Comparison of ENCODE assay signal across 18 mouse cellular contexts in the genomic region with DNA sequence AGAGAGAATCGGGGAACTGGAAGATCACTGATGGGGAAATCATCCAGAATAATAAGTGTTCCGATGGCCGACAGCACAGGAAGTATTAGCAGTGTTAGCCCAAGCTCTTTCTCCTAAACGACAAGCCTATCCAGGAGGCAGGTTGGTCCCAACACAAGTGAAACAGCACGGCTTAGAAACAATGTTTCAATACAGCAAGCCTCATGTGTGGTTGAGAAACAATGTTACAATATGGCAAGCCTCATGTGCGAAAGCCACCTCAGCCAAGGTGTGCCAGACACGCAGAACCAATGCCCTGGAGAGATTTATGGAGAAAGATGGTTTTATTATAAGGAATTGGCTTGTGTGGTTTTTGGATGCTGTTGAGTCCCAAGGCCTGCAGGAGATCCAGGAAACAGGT. TPM values are rescaled to one million over a fixed set of nuclear protein-coding genes. Genes with fewer than 3 reads are reported as not detected.
"Had no signal": no experiment of that assay in that cellular context is flagged by ENCODE, and none has a peak within 500 bp of the region (broad histone marks: within the 10 kb centered on the region; RNA-seq: fewer than 3 reads in every experiment).

No protein-coding gene starts in this region.

- DNase-seq: retina, postnatal 1 day; right cerebral cortex, adult 18-20 months; right cerebral cortex, postnatal 14 days; right cerebral cortex, postnatal 25 days; right cerebral cortex, postnatal 4 days; spleen, adult 18-20 months; thymus, adult 18-20 months; thymus, adult 2 months; thymus, postnatal 14 days; thymus, postnatal 25 days; thymus, postnatal 36 days; thymus, postnatal 4 days had no signal

- H3K9me3 ChIP-seq: stomach, embryonic 15.5 days had no signal

- H3K4me1 ChIP-seq: stomach, embryonic 15.5 days had no signal

- H3K4me3 ChIP-seq: neural tube, embryonic 12.5 days; neural tube, embryonic 13.5 days; neural tube, embryonic 15.5 days; stomach, embryonic 15.5 days had no signal

- H3K9ac ChIP-seq: neural tube, embryonic 12.5 days; neural tube, embryonic 13.5 days; neural tube, embryonic 15.5 days; stomach, embryonic 15.5 days had no signal

- H3K27ac ChIP-seq: neural tube, embryonic 12.5 days; neural tube, embryonic 13.5 days; neural tube, embryonic 15.5 days; stomach, embryonic 15.5 days; stomach, postnatal 0 days had no signal

- H3K4me2 ChIP-seq: neural tube, embryonic 12.5 days; neural tube, embryonic 13.5 days; neural tube, embryonic 15.5 days; stomach, embryonic 15.5 days had no signal

- H3K36me3 ChIP-seq: neural tube, embryonic 12.5 days; neural tube, embryonic 13.5 days; neural tube, embryonic 15.5 days; stomach, embryonic 15.5 days had no signal

RNA-seq across cellular contexts. Expression of gene 4932438H23Rik, which starts 43.2 kb away (rescaled TPM):
- polyA plus RNA-seq: spleen, adult 2 months had no signal
